Mouse (Mus musculus): ENCODE measurements around the gene Clic3.
"Not testable (repeated sequence)": the region's sequence is repeated elsewhere in the genome, so short reads cannot be mapped to it uniquely, and the experiment has no call there.

The Clic3 gene

GRCm38 (mm10) chr2:25456205-25456953, at the start of gene Clic3:
TSS of gene Clic3 (plus strand) at chr2:25456838.
- peak in 1 of 2 experiments; percentile 22 for DNase-seq

DNA sequence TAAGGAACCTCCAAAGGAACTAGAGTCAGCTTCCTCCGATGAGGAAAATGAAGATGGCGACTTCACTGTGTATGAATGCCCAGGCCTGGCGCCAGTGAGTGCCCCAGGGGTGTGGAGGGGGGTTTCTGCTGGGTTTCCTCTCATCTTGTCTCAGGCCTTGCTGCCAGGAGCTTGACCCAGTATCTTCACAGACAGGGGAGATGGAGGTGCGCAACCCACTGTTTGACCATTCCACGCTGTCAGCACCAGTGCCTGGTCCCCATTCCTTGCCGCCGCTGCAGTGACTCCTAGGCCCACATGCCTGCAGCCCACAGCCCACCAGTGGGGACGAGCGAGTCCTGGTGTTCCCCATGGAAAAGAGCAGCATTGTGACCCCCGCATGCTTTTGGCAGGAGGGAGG, 47.7 kb upstream of the Clic3 start:
- DNase-seq: peak in 1 of 2 experiments; percentile 36

DNA sequence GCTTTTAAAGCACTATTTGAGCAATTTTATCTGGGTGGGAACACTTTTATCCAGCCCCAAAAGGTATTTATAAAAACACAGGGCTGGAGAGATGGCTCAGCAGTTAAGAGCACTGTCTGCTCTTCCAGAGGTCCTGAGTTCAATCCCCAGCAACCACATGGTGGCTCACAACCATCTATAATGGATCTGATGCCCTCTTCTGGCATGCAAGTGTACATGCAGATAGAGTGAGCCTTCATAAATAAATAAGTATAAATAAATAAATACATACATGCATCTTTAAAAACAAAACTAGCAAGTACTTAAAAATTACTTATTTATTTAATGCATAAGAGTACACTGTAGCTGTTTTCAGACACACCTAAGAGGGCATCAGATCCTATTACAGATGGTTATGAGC, 43.2 kb upstream of the Clic3 start:
- not testable (repeated sequence) for DNase-seq

GRCm38 (mm10) chr2:25417426-25417825, 39.2 kb upstream of the Clic3 start:
- DNase-seq: peak in 1 of 2 experiments; percentile 29

GRCm38 (mm10) chr2:25421896-25422295, 34.7 kb upstream of the Clic3 start:
- peak; percentile 50 to 57 for DNase-seq

DNA sequence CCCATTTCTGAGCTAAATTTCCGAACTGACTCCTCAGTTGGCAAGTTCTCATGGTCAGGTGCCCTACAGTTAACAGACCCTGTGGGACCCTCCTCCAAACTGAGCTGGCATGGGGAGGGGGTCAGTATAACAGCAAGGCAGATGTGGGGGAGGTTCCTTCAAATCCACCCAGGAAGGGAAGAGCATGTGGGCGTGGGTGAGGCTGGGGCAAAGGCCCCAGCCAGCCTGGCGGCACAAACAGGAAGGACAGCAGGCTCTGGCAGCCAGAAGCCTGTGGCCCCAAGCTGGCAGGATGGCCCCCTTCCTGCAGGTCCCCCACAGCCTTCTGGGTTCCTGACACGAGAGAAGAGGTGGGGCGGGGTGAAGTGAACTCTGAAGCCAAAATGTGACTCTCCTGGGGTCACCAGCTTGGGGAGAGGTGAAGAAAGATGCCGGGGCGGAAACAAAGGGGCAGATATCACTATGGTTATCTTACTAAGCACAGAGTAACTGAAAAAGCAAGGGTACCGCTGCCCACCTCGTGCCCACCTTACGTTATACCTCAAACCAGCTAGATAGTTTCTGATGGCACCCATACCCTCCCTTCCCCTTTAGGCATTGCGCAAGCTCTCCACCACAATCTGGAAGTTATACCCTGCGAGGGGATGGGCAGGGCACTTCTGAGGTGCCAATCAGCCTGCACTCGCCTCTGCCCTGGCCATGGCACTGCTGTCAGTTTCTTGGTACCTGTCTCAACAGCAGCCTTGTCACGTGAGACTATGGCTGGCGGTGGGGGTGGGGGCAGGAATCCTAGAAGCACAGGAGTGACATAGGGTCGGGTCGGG, 33.8 kb upstream of the Clic3 start, which contains the start of gene Fut7:
Gene Fut7 (plus strand): TSS at position 681 of the 824 bp plus-strand sequence.
- peak in 1 of 2 experiments; percentile 34 for DNase-seq

- DNase-seq: no peak
Observed at GRCm38 (mm10) chr2:25423626-25424025, 33.0 kb upstream of the Clic3 start.

GRCm38 (mm10) chr2:25425481-25425880, 31.2 kb upstream of the Clic3 start:
- peak in 1 of 2 experiments; percentile 36 for DNase-seq

DNA sequence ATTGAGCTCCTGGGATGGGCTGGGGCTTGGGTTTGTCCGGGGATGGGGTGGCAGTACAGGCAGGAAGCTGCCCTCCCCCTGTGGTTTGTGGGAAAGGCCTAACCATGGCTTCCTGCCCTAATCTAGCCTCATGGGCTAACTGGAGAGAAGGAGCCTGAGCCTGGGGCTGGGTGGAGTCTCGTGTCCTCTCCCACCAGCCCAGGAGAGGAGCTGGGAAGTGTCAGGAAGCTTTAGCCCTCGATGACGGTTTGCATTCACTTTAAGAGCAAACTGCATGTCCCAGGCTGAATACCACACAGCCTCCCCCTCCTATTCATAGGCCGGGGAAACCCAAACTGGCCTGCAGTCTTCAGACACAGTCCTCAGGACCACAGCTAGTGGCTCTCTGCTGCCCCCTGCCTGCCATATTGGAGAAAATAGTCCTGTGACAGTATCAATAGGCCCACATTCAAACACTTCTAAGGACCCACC, 29.9 kb upstream of the Clic3 start:
- peak; percentile 71 to 85 for DNase-seq

DNA sequence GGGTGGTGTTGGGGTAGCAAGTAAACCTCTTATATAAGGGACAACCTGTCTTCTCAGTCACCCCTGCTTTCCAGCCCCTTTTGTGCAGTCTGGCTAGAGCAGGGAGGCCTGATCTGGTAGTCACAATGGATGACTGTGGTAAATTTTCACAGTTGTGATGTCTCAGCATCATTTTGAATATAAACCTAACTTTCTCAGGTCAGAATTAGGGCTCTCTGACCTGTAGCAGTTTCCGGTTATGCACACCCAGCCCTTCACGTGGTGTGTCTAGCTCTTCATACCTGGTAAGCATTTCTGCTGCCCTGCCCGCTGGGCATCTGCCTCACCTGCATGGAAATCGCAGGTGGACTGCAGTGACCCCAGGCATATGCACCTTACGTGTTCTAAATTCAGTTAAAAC, 29.4 kb upstream of the Clic3 start:
- peak in 1 of 2 experiments; percentile 25 for DNase-seq

- DNase-seq: peak; percentile 93 to 97
Observed at GRCm38 (mm10) chr2:25428442-25429236, 28.0 kb upstream of the Clic3 start, which contains the start of gene Abca2. TSS of gene Abca2 (plus strand) at chr2:25428703.

GRCm38 (mm10) chr2:25429435-25430180, 27.0 kb upstream of the Clic3 start:
- peak; percentile 31 to 45 for DNase-seq

- DNase-seq: peak; percentile 43 to 85
Observed at GRCm38 (mm10) chr2:25430395-25431233, 26.0 kb upstream of the Clic3 start.

DNA sequence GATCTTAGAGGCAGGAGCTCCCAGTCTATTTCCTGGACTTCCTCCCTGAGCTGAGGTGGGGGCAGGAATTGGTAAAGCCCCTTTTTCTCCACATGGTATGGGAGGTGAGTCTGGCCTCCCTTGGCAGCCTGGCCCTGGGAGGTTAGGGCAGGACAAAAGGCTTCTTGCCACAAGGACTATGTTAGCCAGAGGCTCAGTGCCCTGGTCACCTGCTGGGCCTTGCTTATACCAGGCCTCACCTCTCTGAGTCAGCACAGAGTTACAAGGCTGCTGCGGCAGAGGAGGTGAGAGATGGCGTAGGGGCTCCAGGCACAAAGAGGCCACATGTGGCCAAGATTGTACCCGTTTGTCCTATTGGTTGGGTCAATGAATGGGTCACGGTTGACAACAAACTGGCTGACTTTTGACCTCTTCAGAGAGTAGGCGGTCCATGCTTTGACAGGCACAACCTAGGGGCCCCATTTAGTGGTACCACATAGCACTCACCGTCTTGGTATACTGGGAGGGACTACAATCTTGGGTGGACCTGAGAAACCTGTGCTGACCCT, 25.3 kb upstream of the Clic3 start:
- DNase-seq: peak in 1 of 2 experiments; percentile 35

GRCm38 (mm10) chr2:25432326-25433098, 24.1 kb upstream of the Clic3 start:
- peak in 1 of 2 experiments; percentile 34 for DNase-seq

- DNase-seq: no peak
Observed at GRCm38 (mm10) chr2:25433101-25433500, 23.5 kb upstream of the Clic3 start.

GRCm38 (mm10) chr2:25434292-25434691, 22.3 kb upstream of the Clic3 start:
- peak in 1 of 2 experiments; percentile 31 for DNase-seq

DNA sequence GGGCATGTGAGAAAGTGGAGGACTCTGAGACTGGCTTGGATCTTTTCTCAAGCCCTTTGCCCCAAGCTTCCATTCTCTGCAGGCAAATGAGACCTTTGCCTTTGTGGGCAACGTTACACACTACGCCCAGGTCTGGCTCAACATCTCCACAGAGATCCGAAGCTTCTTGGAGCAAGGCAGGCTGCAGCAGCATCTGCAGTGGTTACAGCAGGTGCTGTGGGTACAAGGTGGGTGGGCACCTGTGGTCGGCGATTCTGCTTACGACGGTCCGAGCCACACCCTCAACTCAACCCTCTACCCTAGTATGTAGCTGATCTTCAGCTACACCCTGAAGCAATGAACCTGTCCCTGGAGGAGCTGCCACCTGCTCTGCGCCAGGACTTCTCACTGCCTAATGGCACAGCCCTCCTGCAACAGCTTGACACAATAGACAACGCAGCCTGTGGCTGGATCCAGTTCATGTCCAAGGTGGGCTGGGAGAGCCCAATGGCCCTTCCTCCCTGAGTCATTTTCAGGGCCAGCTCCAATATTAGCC, 20.3 kb upstream of the Clic3 start:
- DNase-seq: peak in 1 of 2 experiments; percentile 22

DNA sequence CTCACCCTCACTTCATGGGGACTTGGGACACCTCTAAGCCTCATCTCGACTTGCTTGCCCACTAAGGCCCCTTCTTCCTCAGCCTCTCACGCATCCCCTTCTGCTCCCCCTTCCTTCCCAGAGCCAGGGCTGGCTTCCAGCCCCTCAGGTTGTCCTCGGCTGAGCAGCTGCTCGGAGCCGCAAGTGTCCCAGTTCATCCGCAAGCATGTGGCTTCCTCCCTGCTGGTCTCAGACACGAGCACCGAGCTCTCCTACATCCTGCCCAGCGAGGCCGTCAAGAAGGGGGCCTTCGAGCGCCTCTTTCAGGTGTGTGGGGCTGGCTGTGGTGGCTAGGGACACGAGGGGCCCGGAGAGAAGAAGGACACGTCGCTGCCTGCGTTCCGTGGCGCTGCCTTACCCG, 15.6 kb upstream of the Clic3 start:
- DNase-seq: no peak
